Mouse (Mus musculus) cerebellum, adult 2 months (tissue): Measurements from ENCODE around the gene Sec11a.
"Not testable (repeated sequence)": the region's sequence is repeated elsewhere in the genome, so short reads cannot be mapped to it uniquely, and the experiment has no call there.

Experiments
- CTCF ChIP-seq: fragments of 200-500 bp; IDR thresholded peaks from 2 replicates; pipeline ENCODE4 v1.5.1; 2011; ENCODE audit warnings: low read depth, mild to moderate bottlenecking, control low read depth, low read length, moderate library complexity, borderline replicate concordance; ENCODE audit not compliant: insufficient read depth
- POLR2A ChIP-seq: fragments of 200-500 bp; IDR thresholded peaks from 2 replicates; pipeline ENCODE4 v1.6.1; 2011; ENCODE audit warnings: low read length, control low read depth, borderline replicate concordance; ENCODE audit not compliant: insufficient read depth

DNA sequence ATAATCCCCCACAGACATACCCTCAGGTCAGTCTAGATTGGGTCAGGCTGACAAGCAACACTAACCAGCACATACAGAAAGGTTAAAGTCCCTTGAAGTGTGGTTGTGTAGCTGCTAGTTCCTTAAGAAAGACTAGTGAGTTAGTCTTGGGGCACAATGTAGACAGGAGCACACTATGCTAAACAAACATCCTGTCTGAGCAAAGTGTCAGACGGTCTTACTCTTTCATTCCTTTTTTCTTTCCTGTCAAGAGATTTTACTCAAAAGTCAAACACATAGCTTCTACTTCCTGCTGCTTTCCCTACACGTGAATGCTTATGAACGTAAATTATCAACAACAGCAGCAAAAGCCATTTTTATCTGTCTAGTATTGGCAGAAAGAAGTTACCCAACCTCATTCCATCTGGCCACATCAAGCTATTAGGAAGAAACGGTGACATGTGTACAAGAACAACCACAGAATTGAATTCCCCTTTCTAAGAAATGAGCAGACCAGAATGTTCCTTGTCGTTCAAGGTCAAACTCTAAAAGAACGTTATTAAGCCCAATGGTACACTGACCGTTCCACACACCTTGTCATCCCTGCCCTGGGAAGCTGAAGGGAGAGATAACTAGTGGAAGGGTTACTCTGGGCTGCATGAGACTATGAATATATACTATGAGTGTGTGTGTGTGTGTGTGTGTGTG, 10.8 kb downstream of the Sec11a start:
- TF ChIP-seq POLR2A, CTCF: not testable (repeated sequence)
